Mouse (Mus musculus): ENCODE results near the gene Prrt4.

- TF ChIP-seq GATA1 (IDR thresholded peaks at IDR 0.05; ENCODE audit: borderline replicate concordance, low read length): no peak
- TF ChIP-seq CTCF (IDR thresholded peaks at IDR 0.05; ENCODE audit: low read depth, low read length): no peak
These were observed 9.7 kb downstream of the Prrt4 start for GRCm38 (mm10) chr6:29169675-29170062.

Data from G1E (cell line).